Mouse (Mus musculus) erythroblast, embryonic 14.5 days (primary cell): ENCODE measurements around the gene Fen1. TPM values are rescaled to one million over a fixed set of nuclear protein-coding genes. Genes with fewer than 3 reads are reported as not detected.
A peak's percentile ranks its signal among the peaks of the same experiment; 100 is the strongest.

Experiments used
- H3K27me3 ChIP-seq: 2 replicates; pipeline ENCODE4 v1.6.1; 2012; ENCODE audit warnings: inconsistent platforms; ENCODE audit not compliant: control insufficient read depth
- H3K36me3 ChIP-seq: 2 replicates; pipeline ENCODE4 v1.6.1; 2012; ENCODE audit warnings: mild to moderate bottlenecking, inconsistent platforms; ENCODE audit not compliant: control insufficient read depth
- H3K4me1 ChIP-seq: 2 replicates; pipeline ENCODE4 v1.6.1; 2012; ENCODE audit warnings: inconsistent platforms; ENCODE audit not compliant: control insufficient read depth
- H3K4me3 ChIP-seq: replicated peaks from 2 replicates; pipeline ENCODE3; 2012; ENCODE audit warnings: moderate library complexity, mild to moderate bottlenecking, inconsistent platforms
- H3K9me3 ChIP-seq: 2 replicates; pipeline ENCODE4 v1.6.1; 2012; ENCODE audit warnings: low read length, inconsistent platforms, mixed read lengths; ENCODE audit not compliant: control insufficient read depth
- GATA1 ChIP-seq: IDR thresholded peaks from 2 replicates; pipeline ENCODE4 v1.6.1; 2012; ENCODE audit warnings: low read length, inconsistent platforms, mixed read lengths
- TAL1 ChIP-seq: IDR thresholded peaks from 3 replicates; pipeline ENCODE4 v1.6.1; 2012; ENCODE audit warnings: low read length, inconsistent platforms, mixed read lengths
- polyA plus RNA-seq: library from polyadenylated mRNA; stranded (reverse); fragments of >175 nt; gene quantifications from 2 replicates; pipeline ENCODE4 v1.2.3, GENCODE M21; 2012

Gene Fen1
- polyA plus RNA-seq, 1 experiment, result 9.7 TPM

GRCm38 (mm10) chr19:10186569-10186968, 17.4 kb downstream of the Fen1 start:
- H3K27me3 ChIP-seq, result no peaks in the 10 kb centered on the region
- TF ChIP-seq GATA1, result no peak
- no peak overlapping the region for H3K4me3 ChIP-seq
- peaks cover 80% of the 10 kb centered on the region for H3K36me3 ChIP-seq
- H3K4me1 ChIP-seq, result peaks cover 53% of the 10 kb centered on the region
- H3K9me3 ChIP-seq, result no peaks in the 10 kb centered on the region

- peaks cover 73% of the 10 kb centered on the region for H3K36me3 ChIP-seq
- TF ChIP-seq GATA1, result no peak
- peaks cover 53% of the 10 kb centered on the region for H3K4me1 ChIP-seq
Observed at GRCm38 (mm10) chr19:10185876-10186275, 18.1 kb downstream of the Fen1 start.

GRCm38 (mm10) chr19:10184096-10184495, 19.9 kb downstream of the Fen1 start:
- Histone ChIP-seq H3K4me1 (peaks cover 51% of the 10 kb centered on the region), H3K9me3 (no peaks in the 10 kb centered on the region), H3K36me3 (peaks cover 55% of the 10 kb centered on the region), H3K27me3 (no peaks in the 10 kb centered on the region), H3K4me3 (peak overlapping the region; percentile 91)
- no peak for TF ChIP-seq GATA1
- no peak for TF ChIP-seq TAL1

More at GRCm38 (mm10) chr19:10185876-10186275, 18.1 kb downstream of the Fen1 start:
- no peak overlapping the region for H3K4me3 ChIP-seq
- H3K27me3 ChIP-seq, result no peaks in the 10 kb centered on the region
- no peaks in the 10 kb centered on the region for H3K9me3 ChIP-seq

- Histone ChIP-seq H3K9me3 (no peaks in the 10 kb centered on the region), H3K27me3 (no peaks in the 10 kb centered on the region), H3K4me1 (peaks cover 51% of the 10 kb centered on the region), H3K4me3 (peak overlapping the region; percentile 91), H3K36me3 (peaks cover 48% of the 10 kb centered on the region)
- TF ChIP-seq TAL1, result no peak
- no peak for TF ChIP-seq GATA1
Observed at GRCm38 (mm10) chr19:10183299-10183983, 20.5 kb downstream of the Fen1 start.

GRCm38 (mm10) chr19:10182670-10183298, 21.2 kb downstream of the Fen1 start, which contains the start of gene Fads1:
Fads1 (plus strand) TSS chr19:10182888.
- H3K36me3 ChIP-seq, result peaks cover 42% of the 10 kb centered on the region
- H3K4me1 ChIP-seq, result peaks cover 51% of the 10 kb centered on the region
- H3K27me3 ChIP-seq, result no peaks in the 10 kb centered on the region
- peak within 1 kb of the TSS; percentile 91 for H3K4me3 ChIP-seq
- no peak for TF ChIP-seq GATA1
- TF ChIP-seq TAL1, result no peak
- no peaks in the 10 kb centered on the region for H3K9me3 ChIP-seq

GRCm38 (mm10) chr19:10182142-10182541, 21.8 kb downstream of the Fen1 start:
- Histone ChIP-seq H3K27me3 (no peaks in the 10 kb centered on the region), H3K36me3 (peaks cover 35% of the 10 kb centered on the region), H3K9me3 (no peaks in the 10 kb centered on the region), H3K4me3 (peak overlapping the region; percentile 91), H3K4me1 (peaks cover 51% of the 10 kb centered on the region)
- TF ChIP-seq GATA1, result no peak
- no peak for TF ChIP-seq TAL1

- TF ChIP-seq GATA1 (no peak), TAL1 (no peak)
- Histone ChIP-seq H3K36me3 (peaks cover 26% of the 10 kb centered on the region), H3K27me3 (no peaks in the 10 kb centered on the region), H3K9me3 (no peaks in the 10 kb centered on the region), H3K4me1 (peaks cover 48% of the 10 kb centered on the region), H3K4me3 (no peak overlapping the region)
Observed at GRCm38 (mm10) chr19:10181225-10181624, 22.7 kb downstream of the Fen1 start.

- Histone ChIP-seq H3K27me3 (no peaks in the 10 kb centered on the region), H3K9me3 (no peaks in the 10 kb centered on the region), H3K36me3 (no peaks in the 10 kb centered on the region), H3K4me1 (peaks cover 47% of the 10 kb centered on the region), H3K4me3 (no peak overlapping the region)
- TF ChIP-seq GATA1 (no peak), TAL1 (no peak)
Observed at GRCm38 (mm10) chr19:10176941-10177372, 27.0 kb downstream of the Fen1 start.

- Histone ChIP-seq H3K4me1 (peaks cover 47% of the 10 kb centered on the region), H3K4me3 (no peak overlapping the region), H3K36me3 (no peaks in the 10 kb centered on the region), H3K9me3 (no peaks in the 10 kb centered on the region), H3K27me3 (no peaks in the 10 kb centered on the region)
- TF ChIP-seq GATA1 (no peak), TAL1 (no peak)
Observed at GRCm38 (mm10) chr19:10176477-10176876, 27.5 kb downstream of the Fen1 start.

- Histone ChIP-seq H3K27me3 (no peaks in the 10 kb centered on the region), H3K4me1 (peaks cover 55% of the 10 kb centered on the region), H3K9me3 (no peaks in the 10 kb centered on the region), H3K4me3 (no peak overlapping the region), H3K36me3 (no peaks in the 10 kb centered on the region)
- no peak for TF ChIP-seq GATA1
- no peak for TF ChIP-seq TAL1
Observed at GRCm38 (mm10) chr19:10174956-10175355, 29.0 kb downstream of the Fen1 start.
